Mouse (Mus musculus) limb, embryonic 15.5 days (tissue): ENCODE measurements around the gene Prickle2. TPM values are rescaled to one million over a fixed set of nuclear protein-coding genes. Genes with fewer than 3 reads are reported as not detected.

Experiments used
- ATAC-seq: fragments of 200-750 bp; cut with Nextera tagmentation; 2 replicates; pipeline ENCODE4 v1.8.0; 2017; ENCODE audit warnings: low read depth, moderate TSS enrichment; ENCODE audit not compliant: insufficient number of reproducible peaks, low FRiP score, low TSS enrichment
- H3K27ac ChIP-seq: fragments of 300-500 bp; sonication (generic); 2 replicates; pipeline ENCODE4 v1.5.1; 2015; ENCODE audit warnings: moderate library complexity, mild to moderate bottlenecking, inconsistent platforms
- H3K27me3 ChIP-seq: fragments of 300-500 bp; sonication (generic); 2 replicates; pipeline ENCODE4 v1.6.1; 2015; ENCODE audit warnings: inconsistent platforms
- H3K36me3 ChIP-seq: fragments of 300-500 bp; sonication (generic); 2 replicates; pipeline ENCODE4 v1.6.1; 2015; ENCODE audit warnings: inconsistent platforms
- H3K4me1 ChIP-seq: fragments of 300-500 bp; sonication (generic); 2 replicates; pipeline ENCODE4 v1.6.1; 2015; ENCODE audit warnings: inconsistent platforms
- H3K4me2 ChIP-seq: fragments of 300-500 bp; sonication (generic); 2 replicates; pipeline ENCODE4 v1.6.1; 2015; ENCODE audit warnings: mild to moderate bottlenecking, inconsistent platforms
- H3K4me3 ChIP-seq: fragments of 300-500 bp; sonication (generic); 2 replicates; pipeline ENCODE4 v1.5.1; 2015; ENCODE audit warnings: mild to moderate bottlenecking, inconsistent platforms
- H3K9ac ChIP-seq: fragments of 300-500 bp; sonication (generic); 2 replicates; pipeline ENCODE4 v1.6.1; 2015; ENCODE audit warnings: inconsistent platforms
- H3K9me3 ChIP-seq: fragments of 300-500 bp; sonication (generic); 2 replicates; pipeline ENCODE4 v1.6.1; 2016; ENCODE audit warnings: inconsistent platforms
- WGBS: fragments of 180-500 bp; shearing (Covaris S2); methylation state at CpG from one replicate; pipeline ENCODE4 v1.1.7; 2015; 5-methylcytosine and 5-hydroxymethylcytosine counted together
- polyA plus RNA-seq: library from polyadenylated mRNA; unstranded; fragments of >200 nt; fragmentation: Nextera tagmentation; extraction: Ambion mirVana; gene quantifications from 2 replicates; pipeline ENCODE4 v1.2.1, GENCODE M21; 2015

Gene Prickle2
- polyA plus RNA-seq, 1 experiment from 2014 or later: 5.8 TPM

- no peaks in the 10 kb centered on the region for H3K36me3 ChIP-seq
- no peak for ATAC-seq
- 81% methylated on average over 3 of the region's 3 CpGs for WGBS
- H3K27ac ChIP-seq: no peak overlapping the region
- H3K4me1 ChIP-seq: peaks cover 37% of the 10 kb centered on the region
- no peak overlapping the region for H3K9ac ChIP-seq
- H3K9me3 ChIP-seq: no peaks in the 10 kb centered on the region
- H3K4me3 ChIP-seq: no peak overlapping the region
- H3K27me3 ChIP-seq: no peaks in the 10 kb centered on the region
- H3K4me2 ChIP-seq: no peak overlapping the region
Measured at GRCm38 (mm10) chr6:92663885-92664284, 42.1 kb downstream of the Prickle2 start.

- no peak overlapping the region for H3K9ac ChIP-seq
- 35% methylated on average over 4 of the region's 4 CpGs for WGBS
Measured at GRCm38 (mm10) chr6:92663433-92663832, 42.5 kb downstream of the Prickle2 start.

GRCm38 (mm10) chr6:92649063-92649462, 56.9 kb downstream of the Prickle2 start:
- Histone ChIP-seq H3K9ac (no peak overlapping the region), H3K4me1 (no peaks in the 10 kb centered on the region), H3K36me3 (no peaks in the 10 kb centered on the region), H3K4me2 (no peak overlapping the region), H3K9me3 (no peaks in the 10 kb centered on the region), H3K4me3 (no peak overlapping the region), H3K27me3 (no peaks in the 10 kb centered on the region), H3K27ac (no peak overlapping the region)
- ATAC-seq: no peak
- WGBS: 69% methylated on average over 1 of the region's 1 CpGs

More at GRCm38 (mm10) chr6:92663433-92663832, 42.5 kb downstream of the Prickle2 start:
- Histone ChIP-seq H3K36me3 (no peaks in the 10 kb centered on the region), H3K9me3 (no peaks in the 10 kb centered on the region), H3K4me1 (peaks cover 37% of the 10 kb centered on the region), H3K4me3 (no peak overlapping the region), H3K27me3 (no peaks in the 10 kb centered on the region), H3K27ac (no peak overlapping the region), H3K4me2 (no peak overlapping the region)
- ATAC-seq: no peak

- Histone ChIP-seq H3K4me1 (no peaks in the 10 kb centered on the region), H3K36me3 (no peaks in the 10 kb centered on the region), H3K9ac (no peak overlapping the region), H3K4me3 (no peak overlapping the region), H3K27ac (no peak overlapping the region), H3K9me3 (no peaks in the 10 kb centered on the region), H3K4me2 (no peak overlapping the region), H3K27me3 (no peaks in the 10 kb centered on the region)
- ATAC-seq: no peak
- WGBS: 42% methylated on average over 2 of the region's 2 CpGs
Measured at GRCm38 (mm10) chr6:92648571-92648970, 57.4 kb downstream of the Prickle2 start.

- WGBS: 56% methylated on average over 1 of the region's 1 CpGs
- Histone ChIP-seq H3K9me3 (no peaks in the 10 kb centered on the region), H3K9ac (no peak overlapping the region), H3K27ac (no peak overlapping the region), H3K27me3 (no peaks in the 10 kb centered on the region), H3K4me3 (no peak overlapping the region), H3K4me2 (no peak overlapping the region), H3K36me3 (no peaks in the 10 kb centered on the region), H3K4me1 (no peaks in the 10 kb centered on the region)
- no peak for ATAC-seq
Measured at GRCm38 (mm10) chr6:92642929-92643328, 63.0 kb downstream of the Prickle2 start.

- H3K27ac ChIP-seq: no peak overlapping the region
- WGBS: 61% methylated on average over 7 of the region's 7 CpGs
Measured at GRCm38 (mm10) chr6:92641956-92642355, 64.0 kb downstream of the Prickle2 start.

GRCm38 (mm10) chr6:92640896-92641295, 65.1 kb downstream of the Prickle2 start:
- Histone ChIP-seq H3K27me3 (no peaks in the 10 kb centered on the region), H3K4me2 (no peak overlapping the region), H3K4me1 (no peaks in the 10 kb centered on the region), H3K4me3 (no peak overlapping the region), H3K9ac (no peak overlapping the region), H3K36me3 (no peaks in the 10 kb centered on the region), H3K27ac (no peak overlapping the region), H3K9me3 (no peaks in the 10 kb centered on the region)
- ATAC-seq: no peak
- WGBS: 87% methylated on average over 2 of the region's 2 CpGs

More at GRCm38 (mm10) chr6:92641956-92642355, 64.0 kb downstream of the Prickle2 start:
- H3K4me1 ChIP-seq: no peaks in the 10 kb centered on the region
- no peaks in the 10 kb centered on the region for H3K9me3 ChIP-seq
- no peaks in the 10 kb centered on the region for H3K36me3 ChIP-seq
- ATAC-seq: no peak
- no peak overlapping the region for H3K9ac ChIP-seq
- H3K27me3 ChIP-seq: no peaks in the 10 kb centered on the region
- no peak overlapping the region for H3K4me2 ChIP-seq
- H3K4me3 ChIP-seq: no peak overlapping the region

- Histone ChIP-seq H3K9me3 (no peaks in the 10 kb centered on the region), H3K4me2 (no peak overlapping the region), H3K9ac (no peak overlapping the region), H3K4me1 (peaks cover 5% of the 10 kb centered on the region), H3K4me3 (no peak overlapping the region), H3K27ac (no peak overlapping the region), H3K27me3 (no peaks in the 10 kb centered on the region), H3K36me3 (no peaks in the 10 kb centered on the region)
- no peak for ATAC-seq
- 71% methylated on average over 1 of the region's 1 CpGs for WGBS
Measured at GRCm38 (mm10) chr6:92636431-92636830, 69.5 kb downstream of the Prickle2 start.

- Histone ChIP-seq H3K4me2 (no peak overlapping the region), H3K9ac (no peak overlapping the region), H3K4me3 (no peak overlapping the region), H3K4me1 (peaks cover 5% of the 10 kb centered on the region), H3K27me3 (no peaks in the 10 kb centered on the region), H3K36me3 (no peaks in the 10 kb centered on the region), H3K9me3 (no peaks in the 10 kb centered on the region), H3K27ac (no peak overlapping the region)
- 31% methylated on average over 6 of the region's 6 CpGs for WGBS
- 0 out of 2 replicates have a peak, but pooled peaks have one; percentile 44 for ATAC-seq
Measured at GRCm38 (mm10) chr6:92634876-92635468, 71.0 kb downstream of the Prickle2 start.

- ATAC-seq: no peak
- H3K4me1 ChIP-seq: peaks cover 5% of the 10 kb centered on the region
- H3K9ac ChIP-seq: no peak overlapping the region
- no peak overlapping the region for H3K4me3 ChIP-seq
- H3K4me2 ChIP-seq: no peak overlapping the region
- no peak overlapping the region for H3K27ac ChIP-seq
- 84% methylated on average over 2 of the region's 2 CpGs for WGBS
- no peaks in the 10 kb centered on the region for H3K27me3 ChIP-seq
- H3K36me3 ChIP-seq: no peaks in the 10 kb centered on the region
- no peaks in the 10 kb centered on the region for H3K9me3 ChIP-seq
Measured at GRCm38 (mm10) chr6:92630991-92631390, 75.0 kb downstream of the Prickle2 start.

- no peak overlapping the region for H3K9ac ChIP-seq
- H3K4me2 ChIP-seq: no peak overlapping the region
- H3K4me1 ChIP-seq: no peaks in the 10 kb centered on the region
- ATAC-seq: no peak
- WGBS: 87% methylated on average over 3 of the region's 3 CpGs
- H3K27ac ChIP-seq: no peak overlapping the region
- no peaks in the 10 kb centered on the region for H3K36me3 ChIP-seq
- no peaks in the 10 kb centered on the region for H3K9me3 ChIP-seq
- no peaks in the 10 kb centered on the region for H3K27me3 ChIP-seq
- H3K4me3 ChIP-seq: no peak overlapping the region
Measured at GRCm38 (mm10) chr6:92627711-92628110, 78.2 kb downstream of the Prickle2 start.

- Histone ChIP-seq H3K27ac (no peak overlapping the region), H3K4me3 (no peak overlapping the region), H3K36me3 (no peaks in the 10 kb centered on the region), H3K4me2 (no peak overlapping the region), H3K27me3 (no peaks in the 10 kb centered on the region), H3K4me1 (no peaks in the 10 kb centered on the region), H3K9me3 (no peaks in the 10 kb centered on the region), H3K9ac (no peak overlapping the region)
- WGBS: 83% methylated on average over 8 of the region's 8 CpGs
- no peak for ATAC-seq
Measured at GRCm38 (mm10) chr6:92627048-92627617, 78.8 kb downstream of the Prickle2 start.
